Mouse (Mus musculus): ENCODE data around the gene Sike1.

GRCm38 (mm10) chr3:102946861-102947260, 48.6 kb upstream of the Sike1 start:
- TF ChIP-seq POLR2A (IDR thresholded peaks at IDR 0.05; ENCODE audit: low read depth, low read length), result no peak
- no peak for TF ChIP-seq CTCF (conservative IDR thresholded peaks at IDR 0.05; ENCODE audit: insufficient read depth, insufficient read length, low read depth, low read length)
